Mouse (Mus musculus) limb, embryonic 14.5 days (tissue): ENCODE data around the gene Rgs1. TPM values are rescaled to one million over a fixed set of nuclear protein-coding genes. Genes with fewer than 3 reads are reported as not detected.

Experiments used
- ATAC-seq: fragments of 200-750 bp; cut with Nextera tagmentation; 2 replicates; pipeline ENCODE4 v1.8.0; 2017; ENCODE audit warnings: low read depth, moderate number of reproducible peaks, moderate TSS enrichment; ENCODE audit not compliant: low FRiP score
- DNase-seq: peaks from one replicate; pipeline ENCODE4 v3.0.0-alpha.2; 2015; ENCODE audit warnings: low spot score
- H3K27ac ChIP-seq: fragments of 300-500 bp; sonication (generic); replicated peaks from 2 replicates; pipeline ENCODE4 v1.5.1; 2014; ENCODE audit warnings: low read depth, mild to moderate bottlenecking, low read length, moderate library complexity, mixed read lengths
- H3K27me3 ChIP-seq: fragments of 300-500 bp; sonication (generic); 2 replicates; pipeline ENCODE4 v1.6.1; 2014; ENCODE audit warnings: low read length, mixed read lengths; ENCODE audit not compliant: control insufficient read depth, insufficient read depth
- H3K36me3 ChIP-seq: fragments of 300-500 bp; sonication (generic); 2 replicates; pipeline ENCODE4 v1.6.1; 2014; ENCODE audit warnings: mild to moderate bottlenecking, low read length, moderate library complexity, mixed read lengths; ENCODE audit not compliant: control insufficient read depth, insufficient read depth
- H3K4me1 ChIP-seq: fragments of 300-500 bp; sonication (generic); 2 replicates; pipeline ENCODE4 v1.6.1; 2014; ENCODE audit warnings: antibody characterized with exemption, low read length, mixed read lengths; ENCODE audit not compliant: control insufficient read depth, insufficient read depth
- H3K4me2 ChIP-seq: fragments of 300-500 bp; sonication (generic); replicated peaks from 2 replicates; pipeline ENCODE4 v1.6.1; 2014; ENCODE audit warnings: low read depth, mild to moderate bottlenecking, low read length, moderate library complexity; ENCODE audit not compliant: severe bottlenecking
- H3K4me3 ChIP-seq: fragments of 300-500 bp; sonication (generic); replicated peaks from 2 replicates; pipeline ENCODE4 v1.5.1; 2014; ENCODE audit warnings: low read length
- H3K9ac ChIP-seq: fragments of 300-500 bp; sonication (generic); 2 replicates; pipeline ENCODE4 v1.6.1; 2014; ENCODE audit warnings: mild to moderate bottlenecking, low read depth, low read length, moderate library complexity; ENCODE audit not compliant: severe bottlenecking
- H3K9me3 ChIP-seq: fragments of 300-500 bp; sonication (generic); 2 replicates; pipeline ENCODE4 v1.6.1; 2016; ENCODE audit warnings: low read length; ENCODE audit not compliant: control insufficient read depth
- POLR2A ChIP-seq: fragments of 200-500 bp; IDR thresholded peaks from 2 replicates; pipeline ENCODE4 v1.8.0; 2012; ENCODE audit warnings: inconsistent platforms, mild to moderate bottlenecking, moderate library complexity, borderline replicate concordance; ENCODE audit not compliant: insufficient read depth, insufficient read length; ENCODE audit errors: extremely low read depth
- WGBS: fragments of 180-500 bp; shearing (Covaris S2); extraction: QIAGEN DNeasy Blood & Tissue Kit; methylation state at CpG from one replicate; pipeline ENCODE4 v1.1.7; 2014; 5-methylcytosine and 5-hydroxymethylcytosine counted together
- polyA plus RNA-seq, 2 experiments: library from polyadenylated mRNA; depleted of rRNA in 1 of 2; stranded (reverse) in 1 of 2; unstranded in 1 of 2; fragments of >200 nt; fragmentation: Nextera tagmentation in 1 of 2; extraction: Ambion mirVana in 1 of 2; gene quantifications; 2 replicates each; pipeline versions ENCODE4 v1.2.1 to v1.2.3; 2012 to 2014

The Rgs1 gene
- polyA plus RNA-seq, 2 experiments = 0.34 to 0.51 TPM

GRCm38 (mm10) chr1:144206281-144207061 lies 42.6 kb downstream of the Rgs1 start:
- WGBS = 63% methylated on average over 7 of the region's 7 CpGs
- H3K4me1 ChIP-seq = no peaks in the 10 kb centered on the region
- H3K9me3 ChIP-seq = no peaks in the 10 kb centered on the region
- no peak overlapping the region for H3K4me3 ChIP-seq
- no peaks in the 10 kb centered on the region for H3K36me3 ChIP-seq
- no peak for TF ChIP-seq POLR2A
- no peak overlapping the region for H3K4me2 ChIP-seq
- H3K9ac ChIP-seq = no peak overlapping the region
- DNase-seq (no peak), ATAC-seq (no peak)
- no peak overlapping the region for H3K27ac ChIP-seq
- no peaks in the 10 kb centered on the region for H3K27me3 ChIP-seq

GRCm38 (mm10) chr1:144204766-144205165 lies 44.3 kb downstream of the Rgs1 start:
- H3K4me1 ChIP-seq = no peaks in the 10 kb centered on the region
- H3K36me3 ChIP-seq = no peaks in the 10 kb centered on the region
- WGBS = 85% methylated on average over 2 of the region's 2 CpGs
- H3K27me3 ChIP-seq = no peaks in the 10 kb centered on the region
- no peak overlapping the region for H3K27ac ChIP-seq
- H3K9ac ChIP-seq = no peak overlapping the region
- no peak for TF ChIP-seq POLR2A
- H3K4me3 ChIP-seq = no peak overlapping the region
- H3K9me3 ChIP-seq = no peaks in the 10 kb centered on the region
- no peak overlapping the region for H3K4me2 ChIP-seq
- no peak for DNase-seq
- no peak for ATAC-seq

GRCm38 (mm10) chr1:144202939-144203338 lies 46.1 kb downstream of the Rgs1 start:
- H3K4me1 ChIP-seq = no peaks in the 10 kb centered on the region
- H3K9me3 ChIP-seq = no peaks in the 10 kb centered on the region
- DNase-seq = no peak
- H3K36me3 ChIP-seq = no peaks in the 10 kb centered on the region
- no peak for ATAC-seq
- no peak for TF ChIP-seq POLR2A
- no peak overlapping the region for H3K9ac ChIP-seq
- no peaks in the 10 kb centered on the region for H3K27me3 ChIP-seq
- no peak overlapping the region for H3K4me3 ChIP-seq
- WGBS = 91% methylated on average over 4 of the region's 4 CpGs
- no peak overlapping the region for H3K27ac ChIP-seq
- no peak overlapping the region for H3K4me2 ChIP-seq

- DNase-seq (no peak), ATAC-seq (no peak)
- 76% methylated on average over 2 of the region's 2 CpGs for WGBS
Measured at GRCm38 (mm10) chr1:144200496-144200895, 48.5 kb downstream of the Rgs1 start.

GRCm38 (mm10) chr1:144199538-144199937 lies 49.5 kb downstream of the Rgs1 start:
- ATAC-seq (no peak), DNase-seq (no peak)
- no peak for TF ChIP-seq POLR2A
- Histone ChIP-seq H3K27me3 (no peaks in the 10 kb centered on the region), H3K4me1 (no peaks in the 10 kb centered on the region), H3K4me3 (no peak overlapping the region), H3K9me3 (no peaks in the 10 kb centered on the region), H3K36me3 (no peaks in the 10 kb centered on the region), H3K27ac (no peak overlapping the region), H3K4me2 (no peak overlapping the region), H3K9ac (no peak overlapping the region)
- 63% methylated on average over 1 of the region's 1 CpGs for WGBS

More at GRCm38 (mm10) chr1:144200496-144200895, 48.5 kb downstream of the Rgs1 start:
- Histone ChIP-seq H3K9me3 (no peaks in the 10 kb centered on the region), H3K27me3 (no peaks in the 10 kb centered on the region), H3K4me3 (no peak overlapping the region), H3K9ac (no peak overlapping the region), H3K36me3 (no peaks in the 10 kb centered on the region), H3K4me2 (no peak overlapping the region), H3K27ac (no peak overlapping the region), H3K4me1 (no peaks in the 10 kb centered on the region)
- no peak for TF ChIP-seq POLR2A
